Mouse (Mus musculus) neural tube, embryonic 12.5 days (tissue): ENCODE measurements around the gene Etv3. TPM values are rescaled to one million over a fixed set of nuclear protein-coding genes. Genes with fewer than 3 reads are reported as not detected.
"Not testable (repeated sequence)": the region's sequence is repeated elsewhere in the genome, so short reads cannot be mapped to it uniquely, and the experiment has no call there.

Source experiments
- ATAC-seq: fragments of 200-750 bp; cut with Nextera tagmentation; 2 replicates; pipeline ENCODE4 v1.8.0; 2017; ENCODE audit warnings: low read depth, mild to moderate bottlenecking, moderate TSS enrichment, moderate library complexity; ENCODE audit not compliant: low FRiP score
- H3K27ac ChIP-seq: fragments of 300-500 bp; sonication (generic); 2 replicates; pipeline ENCODE4 v1.5.1; 2016
- H3K27me3 ChIP-seq: fragments of 300-500 bp; sonication (generic); replicated peaks from 2 replicates; pipeline ENCODE4 v1.6.1; 2016; ENCODE audit warnings: mild to moderate bottlenecking
- H3K36me3 ChIP-seq: fragments of 300-500 bp; sonication (generic); 2 replicates; pipeline ENCODE4 v1.6.1; 2016; ENCODE audit warnings: mild to moderate bottlenecking
- H3K4me1 ChIP-seq: fragments of 300-500 bp; sonication (generic); 2 replicates; pipeline ENCODE4 v1.6.1; 2016
- H3K4me2 ChIP-seq: fragments of 300-500 bp; sonication (generic); replicated peaks from 2 replicates; pipeline ENCODE4 v1.6.1; 2016; ENCODE audit warnings: mild to moderate bottlenecking
- H3K4me3 ChIP-seq: fragments of 300-500 bp; sonication (generic); 2 replicates; pipeline ENCODE4 v1.5.1; 2016
- H3K9ac ChIP-seq: fragments of 300-500 bp; sonication (generic); 2 replicates; pipeline ENCODE4 v1.6.1; 2016; ENCODE audit warnings: mild to moderate bottlenecking
- H3K9me3 ChIP-seq: fragments of 300-500 bp; sonication (generic); 2 replicates; pipeline ENCODE4 v1.6.1; 2016; ENCODE audit warnings: mild to moderate bottlenecking
- WGBS: fragments of 180-500 bp; shearing (Covaris S2); methylation state at CpG from one replicate; pipeline ENCODE4 v1.1.7; 2016; 5-methylcytosine and 5-hydroxymethylcytosine counted together
- polyA plus RNA-seq: library from polyadenylated mRNA; unstranded; fragments of >200 nt; fragmentation: Nextera tagmentation; extraction: Ambion mirVana; gene quantifications from 2 replicates; pipeline ENCODE4 v1.2.1, GENCODE M21; 2016

The Etv3 gene
- polyA plus RNA-seq, 1 experiment from 2014 or later, result 13.7 TPM

DNA sequence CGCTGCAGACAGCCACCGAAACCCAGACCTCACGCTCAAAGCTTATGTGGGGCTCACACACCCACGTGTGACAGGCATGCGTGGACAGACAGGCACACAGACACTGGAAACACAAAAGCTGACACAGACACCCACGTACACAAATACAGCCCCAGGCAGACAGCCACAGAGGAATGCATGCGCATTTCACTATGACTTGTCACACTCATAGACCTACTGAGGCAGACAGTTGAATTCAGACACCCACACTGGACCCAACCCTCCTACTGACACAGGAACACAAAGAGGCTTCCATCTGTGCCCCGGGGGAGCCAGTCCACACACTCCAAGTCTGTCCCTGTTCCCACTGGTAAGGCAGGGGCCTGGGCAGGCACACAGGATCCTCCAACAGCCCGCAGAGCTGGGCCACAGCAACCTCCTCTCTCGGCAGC lies 21.1 kb downstream of the Etv3 start:
- Histone ChIP-seq H3K4me3 (no peak overlapping the region), H3K27me3 (no peaks in the 10 kb centered on the region), H3K4me2 (no peak overlapping the region), H3K9ac (no peak overlapping the region), H3K27ac (no peak overlapping the region), H3K9me3 (no peaks in the 10 kb centered on the region), H3K4me1 (peaks cover 18% of the 10 kb centered on the region), H3K36me3 (no peaks in the 10 kb centered on the region)
- ATAC-seq, result no peak
- WGBS, result 77% methylated on average over 10 of the region's 10 CpGs

DNA sequence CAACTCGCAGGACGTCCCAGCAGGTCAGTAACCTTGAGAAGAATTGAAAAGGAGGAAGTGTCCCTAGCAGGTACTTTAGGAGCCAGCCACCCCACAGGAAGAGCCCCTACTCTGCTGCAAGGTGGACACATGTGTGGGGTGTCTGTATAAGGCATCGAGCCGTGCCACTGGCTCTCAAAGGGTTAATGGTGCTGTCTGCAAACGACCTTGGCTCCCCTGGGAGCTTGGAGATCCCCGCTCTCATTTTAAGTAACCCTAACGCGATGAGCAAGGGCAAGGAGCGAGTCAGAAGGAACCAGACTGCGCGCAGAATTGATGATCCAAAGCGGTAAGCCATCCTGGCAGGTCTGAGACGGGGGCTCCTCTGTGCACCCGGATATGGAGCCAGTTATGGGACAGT lies 24.7 kb downstream of the Etv3 start:
- WGBS, result 30% methylated on average over 14 of the region's 14 CpGs
- no peak for ATAC-seq
- H3K27me3 ChIP-seq, result 0 out of 2 replicates have a peak, but pooled peaks cover 2% of the 10 kb centered on the region
- 0 out of 2 replicates have a peak overlapping the region, but pooled peaks have one; percentile 24 for H3K4me2 ChIP-seq
- H3K9me3 ChIP-seq, result no peaks in the 10 kb centered on the region
- no peaks in the 10 kb centered on the region for H3K36me3 ChIP-seq
- no peak overlapping the region for H3K9ac ChIP-seq
- peaks cover 5% of the 10 kb centered on the region; the same call in 1 of the 2 replicates for H3K4me1 ChIP-seq
- H3K4me3 ChIP-seq, result no peak overlapping the region
- no peak overlapping the region for H3K27ac ChIP-seq

DNA sequence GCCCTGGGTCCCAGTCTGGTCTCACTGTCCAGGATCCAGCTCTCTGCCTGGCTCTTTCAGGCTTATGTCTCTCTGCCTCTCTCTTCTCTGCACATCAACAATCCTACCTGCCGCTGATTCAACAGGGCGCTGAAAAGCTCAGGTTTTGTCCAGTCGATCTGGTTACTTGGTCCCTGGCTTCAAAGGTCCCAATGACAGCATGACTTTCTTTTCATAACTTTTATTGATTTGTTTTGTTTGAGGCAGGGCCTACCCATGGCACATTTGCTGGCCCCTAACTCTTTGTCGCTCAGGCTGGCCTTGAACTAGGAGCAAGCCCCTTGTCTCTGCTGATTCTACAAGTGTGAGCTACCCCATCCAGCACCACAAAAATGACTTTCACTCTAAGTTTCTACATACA lies 27.1 kb downstream of the Etv3 start:
- Histone ChIP-seq H3K4me2 (no peak overlapping the region), H3K4me3 (no peak overlapping the region)
- 85% methylated on average over 4 of the region's 4 CpGs for WGBS

DNA sequence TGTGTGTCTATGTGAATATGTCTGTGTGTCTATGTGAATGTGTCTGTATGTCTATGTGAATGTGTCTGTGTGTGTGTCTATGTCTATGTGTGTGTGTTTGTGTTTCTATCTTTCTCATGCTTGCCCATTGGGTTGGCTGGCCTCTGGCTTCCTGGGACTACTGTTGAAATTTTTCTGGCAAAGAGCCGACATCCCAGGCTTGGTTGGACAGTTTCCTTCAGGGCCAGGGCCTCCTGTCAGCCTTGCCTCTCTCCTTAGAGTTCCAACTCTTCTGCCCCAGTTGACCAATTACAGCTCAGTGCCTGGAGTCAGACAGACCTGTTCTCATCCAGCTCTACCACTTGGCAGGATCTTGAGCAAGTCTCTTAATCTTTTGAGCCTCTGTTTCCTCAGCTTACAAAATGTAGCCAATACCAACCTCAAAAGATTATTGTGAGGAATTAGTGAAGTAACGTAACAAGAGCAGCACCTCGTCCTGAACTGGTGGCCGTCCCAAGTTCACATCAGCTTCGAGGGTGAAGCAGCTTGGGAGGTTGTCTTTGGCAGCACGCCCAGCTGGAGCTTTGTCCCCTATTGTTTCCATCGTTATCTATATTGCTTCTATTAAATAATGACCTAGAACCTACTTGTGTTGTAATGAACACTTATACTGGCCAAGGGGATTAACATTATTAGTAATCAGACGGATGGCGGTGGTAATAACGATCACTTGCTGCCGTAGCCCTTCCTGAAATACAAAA lies 28.2 kb downstream of the Etv3 start:
- Histone ChIP-seq H3K4me3 (no peak overlapping the region), H3K27me3 (0 out of 2 replicates have a peak, but pooled peaks cover 2% of the 10 kb centered on the region), H3K9ac (no peak overlapping the region), H3K9me3 (no peaks in the 10 kb centered on the region), H3K4me1 (peaks cover 5% of the 10 kb centered on the region; the same call in 1 of the 2 replicates), H3K27ac (no peak overlapping the region), H3K36me3 (no peaks in the 10 kb centered on the region), H3K4me2 (no peak overlapping the region)
- ATAC-seq, result no peak
- WGBS, result 79% methylated on average over 11 of the region's 11 CpGs

More for the DNA sequence above, 27.1 kb downstream of the Etv3 start:
- H3K27me3 ChIP-seq, result 0 out of 2 replicates have a peak, but pooled peaks cover 2% of the 10 kb centered on the region
- H3K9ac ChIP-seq, result no peak overlapping the region
- H3K36me3 ChIP-seq, result no peaks in the 10 kb centered on the region
- ATAC-seq, result no peak
- no peaks in the 10 kb centered on the region for H3K9me3 ChIP-seq
- peaks cover 5% of the 10 kb centered on the region; the same call in 1 of the 2 replicates for H3K4me1 ChIP-seq
- no peak overlapping the region for H3K27ac ChIP-seq

DNA sequence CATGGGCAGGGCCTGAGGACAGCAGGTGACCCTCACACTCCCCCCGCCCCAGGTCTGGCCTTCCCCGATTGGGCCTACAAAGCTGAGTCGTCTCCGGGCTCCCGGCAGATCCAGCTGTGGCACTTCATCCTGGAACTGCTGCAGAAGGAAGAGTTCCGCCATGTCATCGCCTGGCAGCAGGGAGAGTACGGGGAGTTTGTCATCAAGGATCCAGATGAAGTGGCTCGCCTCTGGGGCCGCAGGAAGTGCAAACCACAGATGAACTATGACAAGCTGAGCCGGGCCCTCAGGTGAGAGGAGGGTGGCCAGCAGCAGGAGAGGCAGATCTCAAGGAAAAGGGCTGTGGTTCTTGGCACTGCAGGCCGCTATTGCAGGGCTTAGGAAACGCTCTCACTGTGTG lies 29.7 kb downstream of the Etv3 start:
- not testable (repeated sequence) for H3K27ac ChIP-seq, H3K36me3 ChIP-seq, H3K4me2 ChIP-seq, H3K9ac ChIP-seq, H3K4me3 ChIP-seq, H3K9me3 ChIP-seq, H3K27me3 ChIP-seq, ATAC-seq, H3K4me1 ChIP-seq
- WGBS, result 87% methylated on average over 13 of the region's 13 CpGs

DNA sequence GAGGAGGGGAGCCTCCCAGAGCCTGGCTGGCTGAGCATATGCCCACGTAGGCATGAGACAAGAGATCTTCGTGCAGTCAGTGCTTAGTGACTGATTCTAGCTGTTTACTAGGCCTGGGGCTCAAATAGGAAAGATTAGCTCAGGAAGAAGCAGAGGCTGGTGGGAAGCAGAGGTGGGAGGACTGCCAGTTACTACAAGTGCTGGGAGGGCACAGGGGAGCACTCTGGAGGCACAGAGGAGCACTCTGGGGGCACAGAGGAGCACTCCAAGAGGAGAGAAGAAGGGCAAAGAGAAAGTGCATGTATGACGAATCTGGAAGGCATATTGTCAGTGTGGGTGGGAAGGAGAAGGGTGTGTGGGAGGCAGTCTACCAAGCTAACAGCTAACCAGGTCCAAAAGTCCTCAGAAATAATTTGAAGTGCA lies 30.9 kb downstream of the Etv3 start:
- 79% methylated on average over 3 of the region's 3 CpGs for WGBS

DNA sequence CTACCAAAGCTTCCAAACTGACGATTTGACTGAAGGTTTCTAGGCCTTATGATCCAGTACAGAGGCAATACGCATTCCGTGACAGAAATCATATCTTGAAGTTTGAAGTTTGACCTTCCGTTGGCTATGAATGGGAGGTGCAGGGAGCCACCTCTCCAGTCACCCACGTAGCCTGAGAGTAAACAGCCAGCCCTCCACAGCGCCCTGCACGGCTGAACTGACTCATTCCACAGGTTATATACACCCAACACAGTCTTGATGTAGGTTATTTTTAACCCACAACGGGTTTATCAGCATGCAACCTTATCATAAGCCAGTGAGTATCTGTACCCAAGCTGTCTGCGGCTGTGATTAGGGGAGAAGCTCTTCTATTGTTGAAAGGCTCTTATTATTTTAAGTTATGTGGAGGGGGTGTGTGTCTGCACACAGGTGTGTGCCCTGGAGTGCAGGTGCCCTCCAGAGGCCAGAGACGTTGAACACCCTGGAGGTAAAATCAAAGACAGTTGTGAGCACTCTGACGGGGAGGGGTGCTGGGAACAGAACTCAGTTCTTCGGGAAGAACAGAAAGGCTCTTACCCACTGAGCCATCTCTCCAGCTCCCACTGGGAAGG lies 31.6 kb downstream of the Etv3 start:
- H3K4me1 ChIP-seq, result no peaks in the 10 kb centered on the region
- no peak overlapping the region for H3K27ac ChIP-seq
- H3K4me3 ChIP-seq, result no peak overlapping the region
- H3K27me3 ChIP-seq, result 0 out of 2 replicates have a peak, but pooled peaks cover 2% of the 10 kb centered on the region
- WGBS, result 86% methylated on average over 12 of the region's 12 CpGs
- H3K9me3 ChIP-seq, result no peaks in the 10 kb centered on the region
- H3K4me2 ChIP-seq, result no peak overlapping the region
- no peaks in the 10 kb centered on the region for H3K36me3 ChIP-seq
- H3K9ac ChIP-seq, result no peak overlapping the region
- no peak for ATAC-seq

More for the DNA sequence above, 30.9 kb downstream of the Etv3 start:
- Histone ChIP-seq H3K27me3 (0 out of 2 replicates have a peak, but pooled peaks cover 2% of the 10 kb centered on the region), H3K27ac (no peak overlapping the region), H3K4me1 (no peaks in the 10 kb centered on the region), H3K4me2 (no peak overlapping the region), H3K4me3 (no peak overlapping the region), H3K36me3 (no peaks in the 10 kb centered on the region), H3K9me3 (no peaks in the 10 kb centered on the region), H3K9ac (no peak overlapping the region)
- ATAC-seq, result no peak

DNA sequence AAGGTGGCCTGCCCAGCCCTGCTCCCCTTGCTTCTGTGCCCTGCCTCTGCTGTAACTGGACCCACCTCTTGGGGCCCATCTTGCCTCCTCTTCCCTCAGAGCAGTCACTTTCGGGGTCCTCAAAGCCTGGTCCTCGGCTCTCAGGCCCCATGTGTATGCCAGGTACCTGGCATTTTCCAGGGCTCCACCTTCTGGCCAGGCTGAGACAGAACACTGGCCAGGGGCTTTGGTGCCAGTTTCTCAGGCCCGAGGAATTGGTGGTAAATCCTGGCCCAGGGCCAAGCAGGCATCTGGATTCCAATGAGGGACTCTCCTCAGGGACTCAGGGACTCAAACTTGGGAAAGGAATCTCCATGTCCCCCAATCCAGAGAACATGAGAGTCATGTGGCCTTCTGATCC lies 34.9 kb downstream of the Etv3 start:
- 70% methylated on average over 3 of the region's 3 CpGs for WGBS

DNA sequence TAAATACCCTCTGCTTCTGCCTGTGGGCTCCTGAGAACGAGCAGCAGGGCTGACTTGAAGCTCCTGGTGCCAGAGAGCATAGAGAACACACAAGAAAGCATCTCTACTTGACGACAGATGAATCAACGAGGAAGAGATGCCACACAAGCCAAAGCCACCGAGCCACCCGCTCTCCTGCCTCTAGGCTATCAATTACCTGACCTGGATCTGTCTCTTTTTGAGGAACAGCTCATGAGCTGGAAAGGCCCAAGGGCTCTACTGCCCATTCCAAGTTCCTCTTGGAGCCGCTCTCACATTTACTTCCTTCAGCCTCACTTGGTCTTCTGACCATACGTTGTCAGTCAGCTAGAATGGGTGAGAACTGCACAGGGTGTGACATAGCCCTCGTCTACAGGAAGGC lies 36.2 kb downstream of the Etv3 start:
- Histone ChIP-seq H3K9me3 (no peaks in the 10 kb centered on the region), H3K27ac (no peak overlapping the region), H3K4me2 (no peak overlapping the region), H3K36me3 (no peaks in the 10 kb centered on the region), H3K9ac (no peak overlapping the region), H3K27me3 (no peaks in the 10 kb centered on the region), H3K4me3 (no peak overlapping the region), H3K4me1 (peaks cover 11% of the 10 kb centered on the region)
- 82% methylated on average over 8 of the region's 8 CpGs for whole genome bisulfite sequencing
- ATAC-seq, result no peak

More for the DNA sequence above, 34.9 kb downstream of the Etv3 start:
- no peaks in the 10 kb centered on the region for H3K36me3 ChIP-seq
- H3K27ac ChIP-seq, result no peak overlapping the region
- no peak overlapping the region for H3K4me2 ChIP-seq
- no peak overlapping the region for H3K4me3 ChIP-seq
- peaks cover 3% of the 10 kb centered on the region; the same call in 1 of the 2 replicates for H3K4me1 ChIP-seq
- no peaks in the 10 kb centered on the region for H3K9me3 ChIP-seq
- no peak for ATAC-seq
- no peaks in the 10 kb centered on the region for H3K27me3 ChIP-seq
- H3K9ac ChIP-seq, result no peak overlapping the region

DNA sequence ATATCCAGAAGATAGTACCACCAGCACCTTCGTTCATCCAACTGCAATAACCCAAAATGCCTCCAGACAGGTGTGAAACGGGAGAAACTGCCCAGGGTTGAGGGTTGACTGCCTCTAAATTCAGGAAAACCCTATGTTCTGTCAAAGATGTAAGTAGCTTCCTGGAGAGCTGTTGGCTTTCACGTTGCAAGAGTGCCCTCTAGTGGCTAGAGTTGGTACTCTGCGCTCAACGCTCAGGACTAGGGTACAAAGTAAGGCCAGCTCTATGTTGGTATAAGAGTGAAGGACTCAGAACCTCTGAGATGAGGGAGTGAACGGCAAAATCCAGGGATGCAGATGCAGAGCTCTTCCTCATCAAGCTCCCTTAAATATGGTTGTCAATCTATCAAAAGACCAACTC lies 37.2 kb downstream of the Etv3 start:
- peaks cover 11% of the 10 kb centered on the region for H3K4me1 ChIP-seq
- no peak overlapping the region for H3K4me3 ChIP-seq
- H3K36me3 ChIP-seq, result no peaks in the 10 kb centered on the region
- no peaks in the 10 kb centered on the region for H3K9me3 ChIP-seq
- H3K27me3 ChIP-seq, result no peaks in the 10 kb centered on the region
- H3K27ac ChIP-seq, result no peak overlapping the region
- 4% methylated on average over 6 of the region's 6 CpGs for WGBS
- no peak overlapping the region for H3K4me2 ChIP-seq
- no peak overlapping the region for H3K9ac ChIP-seq
- no peak for ATAC-seq

DNA sequence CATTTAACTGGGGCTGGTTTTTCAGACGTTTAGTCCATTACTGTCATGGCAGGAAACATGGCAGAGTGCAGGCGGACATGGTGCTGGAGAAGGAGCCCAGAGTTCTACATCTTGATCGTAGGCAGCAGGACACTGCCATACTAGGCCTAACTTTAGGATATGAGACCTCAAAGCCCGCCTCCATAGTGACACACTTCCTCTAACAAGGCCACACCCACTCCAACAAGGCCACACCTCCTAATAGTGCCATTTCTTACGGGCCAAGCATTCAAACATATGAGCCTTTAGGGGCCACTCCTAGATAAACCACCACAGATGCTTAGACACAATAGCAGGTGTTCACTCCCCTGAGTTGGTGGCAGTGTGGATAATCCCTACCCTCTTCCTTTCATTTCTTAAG lies 38.3 kb downstream of the Etv3 start:
- Histone ChIP-seq H3K27ac (no peak overlapping the region), H3K36me3 (no peaks in the 10 kb centered on the region), H3K9me3 (no peaks in the 10 kb centered on the region), H3K4me2 (no peak overlapping the region), H3K27me3 (no peaks in the 10 kb centered on the region), H3K9ac (no peak overlapping the region), H3K4me3 (no peak overlapping the region), H3K4me1 (peaks cover 11% of the 10 kb centered on the region)
- 82% methylated on average over 5 of the region's 5 CpGs for WGBS
- no peak for ATAC-seq

DNA sequence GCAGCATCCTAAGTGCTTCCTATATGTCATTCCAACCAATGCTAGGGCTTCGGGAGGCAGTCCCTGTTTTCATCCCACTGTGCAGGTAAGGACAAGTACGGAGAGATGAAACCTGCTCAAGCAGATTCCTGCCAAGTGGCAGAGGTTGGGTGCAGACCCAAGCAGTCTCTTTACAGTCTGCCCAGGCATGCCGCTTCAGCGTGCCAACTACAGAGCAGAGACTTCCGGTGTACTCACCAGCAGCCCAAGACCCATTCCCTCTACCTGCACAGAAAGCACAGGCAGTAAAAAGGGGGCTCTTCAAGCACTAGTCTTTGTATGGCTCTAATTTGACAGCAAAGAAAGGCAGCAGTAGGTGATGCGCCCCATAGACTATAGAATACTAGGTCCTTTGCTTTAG lies 40.4 kb downstream of the Etv3 start:
- no peaks in the 10 kb centered on the region for H3K27me3 ChIP-seq
- peak overlapping the region; percentile 93 for H3K27ac ChIP-seq
- peaks cover 11% of the 10 kb centered on the region for H3K4me1 ChIP-seq
- peak overlapping the region; percentile 30; the same call in 1 of the 2 replicates for H3K9ac ChIP-seq
- H3K4me2 ChIP-seq, result peak overlapping the region; percentile 54
- H3K4me3 ChIP-seq, result peak overlapping the region; percentile 7; the same call in 1 of the 2 replicates
- no peaks in the 10 kb centered on the region for H3K36me3 ChIP-seq
- WGBS, result 74% methylated on average over 6 of the region's 6 CpGs
- H3K9me3 ChIP-seq, result no peaks in the 10 kb centered on the region
- ATAC-seq, result peak; percentile 25
